Mouse (Mus musculus) mouse embryonic stem cell (cell line): ENCODE measurements at regions not wholly inside any gene's neighbourhood (a gene's known extent, or its start where the extent isn't known, plus 50 kb on each side); places are given as distances from the start of the nearest gene placed in this dataset.
"Not testable (repeated sequence)": the region's sequence is repeated elsewhere in the genome, so short reads cannot be mapped to it uniquely, and the experiment has no call there.

Experiments used
- in situ Hi-C, 2 experiments: fragments of 300-500 bp; cut with MboI; formaldehyde crosslinking; loops; 1 replicate in 1 of 2; 3 replicates in 1 of 2; pipeline ENCODE4 v1.14.3; 2019 to 2020; ENCODE audit warnings: low sequenced_read_pairs in 2 of 2, low pct_unique_long_range_greater_than_20kb in 1 of 2, mixed read lengths in 1 of 2; ENCODE audit not compliant: unreplicated experiment in 1 of 2

GRCm38 (mm10) chr9:30624481-30624880, 197.6 kb downstream of the Snx19 start:
- in situ Hi-C loops, result no loop called here

DNA sequence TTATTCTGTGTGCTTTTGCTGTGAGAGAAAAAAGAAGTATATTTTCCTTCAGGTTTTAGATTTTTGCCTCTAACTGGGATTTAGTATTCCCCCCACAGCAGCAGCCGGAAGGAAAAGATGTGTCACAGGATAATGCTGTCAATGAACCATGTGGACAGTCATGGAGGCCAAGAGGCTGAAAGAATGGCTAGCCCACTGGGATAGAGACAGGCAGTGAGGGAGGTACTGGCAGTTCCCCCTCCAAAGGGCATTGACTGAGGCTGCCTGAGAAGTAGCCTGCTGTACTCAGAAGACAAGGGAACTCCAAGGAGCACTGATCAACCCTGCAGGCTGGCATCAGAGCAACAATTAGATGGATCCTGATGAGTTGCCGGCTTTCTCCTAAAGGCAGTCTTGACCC, 192.4 kb downstream of the Snx19 start:
- in situ Hi-C loops, result no loop called here

GRCm38 (mm10) chr9:30618181-30618580, 191.3 kb downstream of the Snx19 start:
- in situ Hi-C loops, result no loop called here

DNA sequence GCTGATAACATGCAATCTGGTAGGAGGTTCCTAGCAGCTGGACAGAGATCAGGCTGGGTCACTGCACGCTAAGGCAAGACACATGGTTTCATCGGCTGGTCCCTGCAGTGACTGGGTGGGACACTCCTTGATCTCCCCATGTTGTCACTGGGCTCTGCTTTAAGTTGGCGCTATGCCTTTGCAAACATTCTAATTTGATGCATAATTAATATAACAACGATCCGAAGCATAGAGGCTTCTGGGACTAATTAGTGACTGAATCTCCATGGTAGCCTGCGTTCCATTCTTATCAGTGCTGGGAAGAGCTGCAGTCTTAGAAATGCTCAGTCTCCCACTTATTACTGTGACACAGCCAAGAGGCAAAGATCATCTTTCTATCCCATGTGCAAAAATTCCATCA, 186.8 kb downstream of the Snx19 start:
- in situ Hi-C loops, result no loop called here

DNA sequence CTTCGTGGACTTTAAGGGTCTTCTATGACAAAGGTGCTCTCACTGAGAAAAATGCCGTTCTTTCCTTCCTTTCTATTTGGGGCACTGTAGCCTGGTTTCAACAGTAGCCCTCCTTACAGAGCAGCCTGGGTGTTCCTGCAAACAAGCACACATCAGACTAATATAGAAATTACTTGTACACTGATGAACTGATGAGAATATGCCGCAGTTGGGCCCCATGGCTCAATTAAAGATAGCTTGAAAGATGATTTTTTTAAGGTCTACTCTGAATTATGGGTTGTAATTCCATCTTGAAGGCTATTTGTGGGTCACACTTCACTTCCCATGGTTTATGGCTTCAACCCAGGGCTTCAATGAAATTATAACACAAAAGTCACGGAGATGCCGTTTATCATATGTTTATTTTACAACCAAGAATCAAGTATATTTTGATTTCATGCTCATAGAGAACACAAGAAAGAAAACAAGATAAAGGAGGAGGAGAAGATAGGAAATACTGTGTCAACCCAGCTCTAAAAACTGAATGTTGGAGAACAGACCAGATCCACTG, 186.2 kb downstream of the Snx19 start:
- in situ Hi-C loops, result no loop called here

DNA sequence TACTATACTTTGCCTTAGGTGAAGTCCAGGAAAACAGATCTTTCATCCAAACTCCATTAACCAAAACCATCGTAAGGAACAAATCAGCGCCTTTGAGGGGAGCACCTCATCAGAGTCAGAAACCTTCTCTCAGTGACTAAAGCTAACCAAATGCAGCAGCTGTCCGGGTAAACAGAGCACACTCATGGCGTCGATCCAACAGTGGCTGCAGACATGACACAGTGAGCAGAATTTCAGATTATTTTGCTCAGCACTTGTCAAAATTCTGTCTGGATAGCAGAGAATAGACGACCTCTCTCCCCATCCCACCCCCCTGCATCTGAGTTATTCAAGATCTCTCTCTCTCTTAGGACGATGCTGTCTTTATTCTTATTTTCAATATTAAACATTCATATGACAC, 183.4 kb downstream of the Snx19 start:
- in situ Hi-C loops, result no loop called here

- in situ Hi-C loops, result no loop called here
Measured at GRCm38 (mm10) chr9:30599756-30600155, 172.8 kb downstream of the Snx19 start.

- in situ Hi-C loops, result no loop called here
Measured at GRCm38 (mm10) chr9:30597691-30598090, 170.8 kb downstream of the Snx19 start.

- in situ Hi-C loops, result not testable (repeated sequence)
Measured at GRCm38 (mm10) chr9:30597092-30597491, 170.2 kb downstream of the Snx19 start.

DNA sequence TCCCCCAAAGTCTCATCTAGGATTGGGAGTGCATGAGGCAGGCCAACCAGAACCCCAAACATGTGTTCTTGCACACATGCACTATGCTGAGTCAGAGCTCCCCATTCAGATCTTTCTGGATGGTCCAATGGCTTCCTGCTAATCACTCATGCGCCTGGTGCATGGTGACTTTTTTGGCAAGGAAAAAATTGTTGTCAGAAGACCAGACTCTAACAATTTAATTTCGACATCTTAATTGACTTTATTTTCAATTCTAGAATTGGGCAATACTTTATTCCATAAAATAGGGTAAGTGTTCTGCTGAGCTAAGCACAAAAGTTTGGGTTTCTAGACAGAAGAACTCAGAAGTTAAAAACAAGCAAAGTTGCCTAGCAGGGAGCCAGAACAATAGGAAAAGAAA, 165.7 kb downstream of the Snx19 start:
- in situ Hi-C loops, result no loop called here

GRCm38 (mm10) chr9:30591246-30591645, 164.3 kb downstream of the Snx19 start:
- in situ Hi-C loops, result no loop called here

DNA sequence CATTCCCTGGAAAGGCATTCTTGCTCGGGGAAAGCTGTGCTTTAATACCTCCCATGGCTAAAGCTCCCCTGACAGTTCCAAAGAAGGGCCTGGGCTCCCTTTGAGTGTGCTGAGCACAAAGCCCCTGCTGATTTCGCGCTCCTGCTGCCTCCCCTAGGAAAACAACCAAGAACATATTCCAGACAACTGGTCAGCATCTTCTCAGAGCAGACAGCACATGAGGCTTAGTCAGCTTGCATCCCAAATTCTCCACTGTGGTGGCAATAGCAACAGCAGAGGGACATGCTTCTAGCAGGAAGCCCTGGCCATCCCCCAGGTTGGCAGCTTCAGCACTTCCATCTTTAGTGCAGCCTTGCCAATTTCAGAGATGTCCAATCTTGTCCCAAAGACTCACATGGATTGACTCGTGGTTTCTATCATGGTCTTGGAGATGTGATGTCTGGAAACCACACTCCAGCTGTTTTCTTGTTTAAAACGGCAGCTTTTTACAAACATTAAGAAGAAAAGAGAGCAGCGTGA, 163.8 kb downstream of the Snx19 start:
- in situ Hi-C loops, result no loop called here

- in situ Hi-C loops, result no loop called here
Measured at GRCm38 (mm10) chr9:30581271-30581821, 154.4 kb downstream of the Snx19 start.

- in situ Hi-C loops, result no loop called here
Measured at GRCm38 (mm10) chr9:30580500-30580899, 153.6 kb downstream of the Snx19 start.

DNA sequence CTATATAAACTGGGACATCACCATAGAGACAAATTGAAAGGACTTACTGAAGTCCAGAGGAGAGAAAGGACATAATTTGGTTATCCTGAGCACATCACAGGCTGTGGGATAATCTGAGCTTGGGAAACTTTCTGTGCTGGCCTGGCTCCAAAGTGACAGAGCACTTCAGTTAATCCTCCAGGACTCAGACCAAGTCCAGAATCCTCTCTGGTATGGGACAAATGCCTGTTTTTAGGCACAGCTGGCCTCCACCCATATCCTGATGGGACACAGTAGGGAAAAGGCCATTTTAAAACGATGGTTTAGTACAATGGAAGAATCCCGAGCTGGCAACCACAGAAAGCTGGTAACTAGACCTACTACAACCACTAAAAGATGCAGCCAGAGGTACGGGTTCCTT, 151.3 kb downstream of the Snx19 start:
- in situ Hi-C loops, result no loop called here

DNA sequence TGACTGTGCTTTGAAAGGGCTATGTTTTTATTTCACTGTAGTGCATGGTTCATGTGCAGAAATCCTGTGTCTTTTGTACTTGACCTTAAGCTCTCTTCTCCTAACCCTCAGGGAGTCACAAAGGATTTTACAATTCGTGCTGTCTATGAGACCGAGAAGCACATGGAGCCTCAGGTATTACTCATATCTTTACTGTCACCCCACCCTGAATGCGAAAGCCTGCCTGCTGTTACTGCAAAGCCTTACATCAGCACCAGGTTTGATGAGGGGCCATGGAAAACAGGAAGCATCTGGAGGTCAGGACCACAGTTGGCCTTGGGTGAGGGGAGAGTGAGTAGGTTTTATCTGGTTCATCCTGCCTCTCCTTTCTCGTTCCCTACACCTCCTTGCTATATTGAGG, 150.3 kb downstream of the Snx19 start:
- in situ Hi-C loops, result no loop called here

DNA sequence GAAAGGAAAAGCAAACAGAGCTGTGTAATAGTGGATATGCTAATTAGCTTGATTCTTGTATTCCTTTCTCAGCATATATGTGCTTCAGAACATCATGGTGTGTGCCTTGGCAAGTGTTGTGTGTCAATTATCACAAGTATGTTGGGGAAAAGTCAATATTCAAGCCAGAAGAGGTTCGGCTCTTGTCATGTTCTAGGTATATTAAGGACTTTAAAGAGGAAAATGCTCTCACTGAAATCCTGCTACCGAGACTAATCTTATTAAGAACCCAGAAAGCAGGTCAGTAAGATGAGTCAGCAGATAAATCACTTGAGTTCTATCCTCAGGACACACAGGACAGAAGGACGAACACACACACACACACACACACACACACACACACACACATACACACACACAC, 148.6 kb downstream of the Snx19 start:
- in situ Hi-C loops, result no loop called here

DNA sequence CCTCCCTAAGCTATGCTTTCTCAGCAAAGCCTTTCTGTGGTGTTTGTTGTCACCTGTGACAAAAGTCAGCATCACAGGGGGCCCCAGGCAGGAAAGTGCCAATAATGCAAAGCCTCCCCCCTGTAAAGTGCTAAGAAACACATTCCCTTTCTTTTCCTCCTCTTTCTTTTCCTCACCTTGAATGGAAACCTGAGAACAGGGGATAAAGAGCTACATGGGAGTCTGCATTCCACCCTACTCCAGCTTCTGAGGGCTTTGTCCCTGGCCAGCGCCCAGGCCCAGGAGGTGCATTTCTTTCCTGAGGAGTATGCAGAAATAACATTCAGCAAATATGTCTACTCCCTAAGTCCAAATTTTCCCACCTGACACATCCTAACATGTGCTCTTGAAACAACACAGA, 146.4 kb downstream of the Snx19 start:
- in situ Hi-C loops, result loop anchor here in 1 of 2 experiments (25.0 kb wide), 1 partner anchor 514 kb away; no protein-coding TSS in a partner anchor

DNA sequence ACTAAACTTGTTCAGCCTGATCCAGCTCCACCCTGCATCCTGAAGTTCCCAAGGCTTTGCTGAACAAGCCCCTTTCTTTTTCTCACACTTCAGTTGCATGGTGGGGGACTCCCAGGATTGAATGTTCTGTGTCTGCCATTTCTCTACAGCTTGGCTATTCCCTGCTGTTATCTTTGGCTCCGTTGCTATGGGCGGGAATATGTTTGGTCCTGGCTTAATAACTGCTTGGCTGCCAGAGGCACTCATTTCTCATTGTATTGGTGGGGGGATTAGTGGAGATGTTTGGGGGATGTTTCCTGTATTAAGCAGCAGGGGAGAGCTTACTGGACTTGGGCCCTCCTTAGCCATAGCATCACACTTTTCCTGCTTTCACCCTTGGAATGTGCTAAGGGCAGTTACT, 144.1 kb downstream of the Snx19 start:
- in situ Hi-C loops, result loop anchor here in 1 of 2 experiments (25.0 kb wide), 1 partner anchor 516 kb away; no protein-coding TSS in a partner anchor
